Mouse (Mus musculus): ENCODE measurements around the gene Cux1.
"Not testable (repeated sequence)": the region's sequence is repeated elsewhere in the genome, so short reads cannot be mapped to it uniquely, and the experiment has no call there.

Gene Cux1

DNA sequence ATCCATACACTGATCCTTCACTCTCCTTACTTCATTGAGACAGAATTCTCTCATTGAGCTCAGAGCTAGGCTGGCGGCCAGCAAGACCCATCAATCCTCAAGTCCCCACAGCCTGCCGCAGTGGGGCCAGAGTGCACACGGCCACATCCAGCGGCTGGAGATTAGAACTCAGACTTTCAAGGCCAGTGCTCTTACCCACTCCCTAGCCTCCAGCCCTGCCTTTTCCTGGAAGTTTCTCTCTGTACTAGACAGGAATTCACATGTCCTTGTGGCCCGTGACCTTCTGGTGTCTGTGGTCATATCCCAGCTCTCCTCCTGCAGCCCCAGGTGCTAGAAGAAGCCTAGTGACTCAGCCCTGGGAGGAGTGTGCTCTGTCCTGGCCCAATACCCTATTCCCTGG, 330.7 kb downstream of the Cux1 start:
- no peak for DNase-seq

DNA sequence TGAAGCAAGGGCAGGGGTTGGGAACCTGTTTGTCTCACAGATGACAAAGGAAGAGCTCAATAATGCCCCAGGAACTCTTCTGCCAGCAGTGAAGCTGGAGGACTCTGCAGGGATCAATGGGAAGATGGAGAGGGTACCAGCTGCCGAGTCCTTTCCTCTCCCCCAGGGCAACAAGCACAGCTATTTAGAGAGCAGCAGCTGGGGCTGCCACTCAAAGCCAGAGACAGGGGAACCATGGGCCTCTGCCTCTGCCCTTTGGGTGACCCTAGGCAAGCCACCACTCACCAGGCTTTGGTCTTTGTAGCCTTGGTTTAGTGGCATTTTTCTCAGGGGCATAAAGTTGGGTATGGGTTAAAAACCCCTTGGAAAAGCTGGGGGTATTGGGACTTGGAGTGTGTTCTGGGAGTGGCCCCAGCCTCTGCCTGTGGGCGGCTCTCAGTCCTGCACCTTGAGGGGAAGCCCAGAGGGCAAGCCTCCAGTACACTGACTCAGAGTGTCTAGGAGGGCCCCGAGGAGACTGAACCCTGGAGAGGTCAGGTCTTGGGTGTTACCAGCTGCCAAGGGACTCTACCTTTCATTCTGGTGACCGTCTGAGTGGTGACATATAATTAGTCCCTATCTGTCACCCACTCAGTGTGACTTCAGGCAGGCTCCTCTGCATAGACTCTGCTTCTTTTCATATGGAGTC, 336.8 kb downstream of the Cux1 start:
- no peak for DNase-seq

DNA sequence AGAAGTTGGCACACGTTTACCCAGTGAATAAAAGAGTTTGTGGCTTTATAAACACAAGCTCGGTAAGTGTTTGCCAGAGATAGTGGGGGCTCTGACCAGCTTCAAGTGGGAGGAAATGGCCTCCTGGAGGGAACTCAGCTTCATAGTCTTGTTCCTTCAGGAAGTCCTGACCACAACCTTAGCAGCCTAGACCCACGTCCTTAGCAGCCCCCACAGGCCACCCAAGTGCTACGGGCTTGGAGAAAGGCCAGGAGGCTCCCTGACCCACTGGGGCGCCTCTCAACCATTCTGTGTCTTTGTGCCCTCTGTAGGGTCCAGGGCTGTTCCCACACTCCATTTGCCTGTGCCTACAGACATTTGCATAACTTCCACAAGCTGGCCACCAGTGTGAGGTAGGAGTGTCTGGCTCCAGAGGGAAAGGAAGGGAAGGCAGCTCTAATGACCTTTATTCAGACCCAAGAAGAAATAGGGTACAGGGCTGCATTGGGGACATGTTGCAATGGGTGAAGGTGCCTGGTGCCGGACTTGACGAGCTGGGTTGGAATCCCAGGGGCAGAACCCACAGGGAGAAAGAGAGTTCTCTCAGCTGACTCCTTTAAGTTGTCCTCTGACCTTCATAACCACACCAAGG, 340.9 kb downstream of the Cux1 start:
- DNase-seq, result no peak

DNA sequence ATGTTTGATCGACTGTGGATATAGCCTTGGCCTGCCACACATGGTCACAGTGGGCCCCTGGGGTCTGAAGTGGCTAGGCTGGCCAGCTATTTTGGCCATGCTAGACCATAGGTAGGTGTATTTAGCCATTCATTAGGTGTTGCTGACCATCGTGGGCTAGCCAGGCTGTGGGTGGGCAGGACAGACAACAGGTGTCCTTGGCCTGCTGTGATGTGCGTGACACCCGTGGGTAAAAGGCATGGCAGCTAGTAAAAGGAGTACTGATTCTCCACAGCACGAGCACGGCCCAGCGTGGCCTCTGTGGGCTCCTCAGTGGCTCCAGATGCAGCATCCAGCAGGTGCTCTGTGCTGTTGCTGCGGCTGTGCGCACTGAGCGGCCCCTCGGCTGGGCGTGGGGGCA, 348.7 kb downstream of the Cux1 start:
- no peak for DNase-seq

DNA sequence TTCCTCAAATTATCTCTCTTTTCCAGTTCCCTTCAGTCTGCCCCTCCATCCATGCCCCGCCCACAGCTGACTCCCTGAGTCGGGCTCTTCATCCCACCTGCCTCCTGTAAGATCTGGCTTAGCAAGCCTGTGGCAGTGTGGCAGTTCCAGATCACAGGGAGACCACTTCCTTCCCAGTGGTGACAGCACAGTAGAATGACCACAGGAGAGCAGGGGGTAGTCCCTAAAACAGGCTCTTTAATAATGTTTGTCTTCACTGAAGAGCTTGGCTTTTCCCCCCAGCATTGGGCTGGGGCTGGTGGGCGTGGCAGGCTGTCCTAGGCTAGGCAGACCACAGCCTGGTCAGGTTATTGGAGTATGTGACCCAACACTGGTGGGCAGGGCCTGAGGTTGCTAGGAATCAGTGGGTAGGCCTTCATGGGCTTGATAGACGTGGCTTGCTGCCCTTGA, 349.3 kb downstream of the Cux1 start:
- no peak for DNase-seq

DNA sequence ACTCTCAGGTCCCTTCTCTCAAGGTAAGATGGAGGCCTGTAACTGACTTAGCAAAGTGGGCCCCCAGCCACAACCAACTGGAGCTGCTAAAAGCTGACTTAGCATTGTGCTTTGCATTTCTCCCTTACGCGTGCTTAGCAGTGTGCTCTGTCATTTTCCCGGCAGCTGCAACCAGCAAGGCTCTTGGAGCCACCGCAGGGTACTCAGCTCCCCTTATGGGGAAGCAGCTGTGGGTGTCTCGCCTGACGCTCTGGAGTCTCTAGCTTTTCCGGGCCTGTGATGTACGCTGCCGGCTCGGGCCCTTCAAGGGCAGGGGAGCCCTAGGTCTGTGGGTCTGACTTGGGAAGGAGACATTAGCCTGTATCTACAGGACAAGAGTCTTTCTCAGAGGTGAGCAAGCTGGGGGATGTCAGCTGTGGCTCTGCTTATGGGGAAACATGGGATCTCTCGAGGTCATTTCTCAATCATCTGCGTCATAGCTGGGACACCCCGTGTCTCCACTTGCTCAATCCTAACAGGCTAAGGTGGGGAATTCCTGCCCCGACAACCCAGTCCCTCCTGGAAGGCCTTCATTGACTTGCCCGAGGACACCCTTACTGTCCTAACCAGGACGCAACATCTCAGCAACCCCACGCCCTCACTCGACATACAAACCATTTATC, 350.2 kb downstream of the Cux1 start:
- DNase-seq, result no peak

DNA sequence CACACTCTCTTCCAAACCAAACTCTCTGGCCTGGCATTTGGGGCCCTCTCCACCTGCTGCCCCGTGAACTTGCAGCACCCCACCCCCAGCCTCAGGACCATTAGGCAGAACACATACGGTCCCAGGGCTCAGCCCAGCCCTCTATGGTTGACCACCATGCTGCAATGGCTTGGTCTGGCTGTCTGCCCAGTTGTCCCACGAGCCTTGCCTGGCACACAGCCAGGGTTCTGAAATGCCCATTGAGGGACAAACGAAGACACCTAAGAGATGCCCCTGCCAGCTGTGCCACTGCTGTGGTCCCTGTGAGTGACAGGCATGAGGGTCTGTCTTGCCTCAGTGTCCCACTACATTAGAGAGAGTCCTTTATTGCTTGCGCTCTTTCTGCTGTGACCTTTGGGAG, 351.3 kb downstream of the Cux1 start:
- peak; percentile 37 for DNase-seq

DNA sequence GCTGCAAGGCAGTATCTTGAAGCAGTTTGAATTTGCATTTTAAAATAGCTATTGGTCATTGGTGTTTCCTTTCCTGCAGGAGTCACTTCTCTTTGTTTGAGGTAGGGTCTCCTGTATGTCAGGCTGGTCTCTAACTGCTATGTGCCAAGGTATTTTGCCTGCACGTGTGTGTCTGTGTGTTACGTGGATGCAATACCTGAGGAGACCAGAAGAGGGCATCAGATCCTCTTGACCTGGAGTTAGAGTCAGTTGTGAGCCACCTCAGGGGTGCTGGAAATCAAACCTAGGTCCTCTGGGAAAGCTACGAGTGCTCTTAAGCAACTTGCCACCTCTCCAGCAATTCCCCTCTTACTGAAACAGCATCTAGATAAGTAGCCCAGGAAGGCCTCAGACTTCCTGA, 352.1 kb downstream of the Cux1 start:
- DNase-seq, result no peak

DNA sequence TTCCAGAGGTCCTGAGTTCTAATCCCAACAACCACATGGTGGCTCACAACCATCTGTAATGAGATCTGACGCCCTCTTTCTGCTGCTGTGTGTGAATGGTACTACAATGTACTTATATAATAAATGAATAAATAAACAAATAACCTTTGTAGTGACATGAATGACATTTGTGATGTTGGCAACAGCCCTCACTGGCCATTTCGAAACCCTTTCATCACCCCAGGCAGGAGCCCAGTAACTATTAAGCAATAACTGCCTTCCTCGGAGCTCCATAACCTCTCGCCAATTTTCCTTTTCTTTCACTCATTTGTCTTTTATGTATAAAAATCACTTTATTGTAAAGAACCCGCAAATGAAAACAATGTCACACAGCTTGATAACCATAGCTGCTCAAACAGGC, 353.6 kb downstream of the Cux1 start:
- no peak for DNase-seq

DNA sequence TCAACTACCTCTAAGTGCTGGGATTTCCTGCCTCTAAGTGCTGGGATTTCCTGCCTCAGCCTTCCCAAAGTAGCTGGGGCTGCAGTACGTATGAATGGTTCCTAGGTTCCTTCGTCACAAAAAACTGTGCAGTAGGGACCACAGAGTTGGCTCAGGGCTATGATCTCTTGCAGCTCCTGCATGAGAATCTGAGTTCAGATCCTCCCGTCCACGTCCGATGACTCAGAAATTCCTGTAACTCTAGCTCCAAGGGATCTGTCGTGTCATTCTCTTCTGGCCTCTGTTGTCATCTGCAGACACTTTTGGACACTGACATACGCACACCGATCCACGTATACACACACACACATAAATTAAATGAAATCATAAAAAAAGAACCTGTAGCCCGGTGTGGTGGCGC, 354.6 kb downstream of the Cux1 start:
- no peak for DNase-seq

DNA sequence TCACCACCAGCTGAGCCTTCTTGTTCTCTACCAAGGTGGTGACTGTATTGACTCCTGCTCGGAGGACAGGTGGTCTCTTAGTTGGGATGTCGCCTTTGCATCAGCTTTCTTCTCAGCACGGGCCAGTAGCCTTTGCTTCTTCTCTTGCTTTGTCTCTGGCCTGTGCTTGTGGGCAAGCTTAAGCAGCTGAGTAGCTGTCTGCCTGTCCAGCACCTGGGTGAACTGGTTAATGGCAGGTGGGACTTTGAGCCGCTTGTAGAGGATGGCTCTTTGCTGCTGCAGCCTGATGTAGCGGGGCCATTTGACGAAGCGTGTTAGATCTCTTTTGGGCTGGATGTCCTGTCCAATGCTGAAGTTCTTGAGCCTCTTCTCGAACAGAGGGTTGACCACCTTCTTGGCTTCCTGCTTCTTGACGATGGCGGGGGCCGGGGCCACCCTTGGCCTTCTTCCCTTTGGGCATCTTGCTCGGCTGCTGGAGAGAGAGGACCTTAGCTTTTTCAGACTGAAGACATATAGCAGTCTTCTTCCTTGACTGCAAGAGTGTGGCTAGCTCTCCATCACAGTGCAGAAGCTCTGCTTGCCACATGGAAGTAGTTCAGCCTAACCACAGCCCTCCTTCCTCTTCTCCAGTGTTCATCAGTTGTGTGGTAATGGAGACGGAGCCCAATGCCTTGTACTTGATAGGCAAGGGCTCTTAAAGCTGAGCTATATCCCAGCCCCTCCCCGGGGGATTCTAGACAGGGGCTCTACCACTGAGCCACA, 355.8 kb downstream of the Cux1 start:
- not testable (repeated sequence) for DNase-seq

DNA sequence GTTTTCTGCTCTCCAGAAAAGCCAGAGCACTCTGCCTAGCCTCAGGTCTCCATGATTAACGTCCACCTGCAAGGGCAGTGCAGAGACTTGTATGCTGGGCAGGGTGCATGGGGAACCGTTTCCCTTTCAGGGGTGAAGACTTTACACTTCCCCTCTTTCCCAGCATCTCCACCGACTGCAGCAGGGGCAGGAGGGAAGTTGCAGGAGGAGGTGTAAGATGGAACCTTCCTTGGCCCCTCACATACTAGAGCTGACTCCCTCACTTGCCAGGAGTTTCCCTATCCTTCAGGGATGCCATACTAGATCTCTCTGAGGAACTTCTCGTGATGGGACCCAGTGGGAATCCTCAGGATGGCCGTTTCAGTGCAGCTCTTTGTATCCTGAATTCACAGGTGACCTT, 356.7 kb downstream of the Cux1 start:
- no peak for DNase-seq

DNA sequence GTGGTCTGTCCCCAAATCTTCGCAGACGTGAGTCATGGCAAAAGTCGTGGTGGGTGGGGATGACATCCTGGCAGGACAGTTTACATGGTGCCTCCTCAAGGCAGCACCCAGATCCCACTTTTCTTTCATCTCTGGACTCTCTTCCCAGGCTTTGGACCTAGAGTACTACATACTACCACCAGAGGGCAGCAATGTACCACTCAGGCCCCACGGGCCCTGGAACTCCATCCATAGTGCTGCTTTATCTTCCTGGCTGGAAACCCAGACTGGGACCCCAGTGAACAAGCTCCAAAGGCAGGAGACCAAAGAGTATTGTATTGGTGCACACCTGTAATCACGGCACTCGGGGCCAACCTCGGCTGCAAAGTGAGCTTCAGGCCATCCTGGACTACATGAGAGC, 365.5 kb downstream of the Cux1 start:
- DNase-seq, result peak; percentile 76

DNA sequence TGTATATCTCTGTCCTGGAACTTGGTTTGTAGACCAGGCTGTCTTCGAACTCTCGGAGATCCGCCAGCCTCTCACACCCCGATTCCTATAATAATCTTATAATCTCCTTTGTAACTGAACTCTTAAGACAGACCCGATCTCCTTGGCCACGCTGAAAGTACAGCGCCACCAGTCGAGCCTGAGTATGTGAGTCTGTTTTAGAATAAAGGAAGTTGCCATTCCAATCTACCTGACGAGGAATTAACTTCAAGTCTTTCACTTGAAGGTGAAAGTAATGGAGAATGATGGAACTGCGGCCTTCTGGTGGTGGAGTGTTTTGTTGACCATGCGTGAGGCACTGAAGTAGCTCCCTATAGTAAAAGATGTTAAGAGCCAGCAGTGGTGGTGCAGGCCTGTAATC, 367.8 kb downstream of the Cux1 start:
- no peak for DNase-seq

DNA sequence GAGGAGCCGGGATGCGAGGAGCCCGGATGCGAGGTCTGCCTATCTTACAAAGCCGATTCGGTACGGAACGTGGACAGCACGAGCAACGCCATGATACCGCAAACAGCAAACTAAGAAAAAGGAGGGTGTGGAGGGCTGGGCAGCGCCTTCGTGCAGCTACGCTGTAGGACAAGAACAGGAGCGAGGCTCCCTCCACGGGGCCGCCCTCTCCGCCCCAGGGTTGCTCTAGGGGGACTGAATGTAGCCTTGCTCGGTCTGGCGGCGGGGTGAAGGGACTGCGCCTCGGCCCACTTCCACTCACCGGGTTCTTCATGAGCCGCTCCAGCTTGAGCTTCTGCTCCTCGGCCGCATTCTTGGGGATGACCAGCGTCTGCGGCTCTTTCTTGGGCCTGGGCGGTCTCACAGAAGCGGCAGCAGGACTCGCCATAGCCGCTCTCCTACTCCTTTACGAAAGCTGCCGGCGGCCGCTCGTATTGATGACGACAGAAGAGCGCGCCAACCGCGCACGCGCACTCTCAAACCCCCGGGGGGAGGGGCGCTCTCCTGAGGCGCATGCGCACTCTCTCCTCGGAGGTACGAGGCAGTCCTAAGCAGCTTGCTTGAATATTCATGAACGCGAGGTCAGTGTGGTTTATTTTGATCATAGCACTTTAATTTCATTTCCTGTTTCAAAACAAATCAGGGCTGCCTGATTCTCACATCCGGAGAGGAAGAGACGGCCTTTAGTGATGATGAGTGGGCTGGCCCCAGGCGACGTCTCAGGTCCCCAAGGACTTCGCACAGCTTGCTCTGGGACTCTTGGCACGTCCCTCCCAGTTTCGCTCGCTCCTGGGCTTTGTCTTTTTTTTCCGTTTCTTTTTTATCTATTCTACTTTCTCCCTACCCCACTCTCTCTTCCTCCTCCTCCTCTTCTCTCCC, 368.6 kb downstream of the Cux1 start, which contains the start of gene Prkrip1:
Gene Prkrip1, minus strand, starts transcription at position 490 of the 918 bp plus-strand sequence.
- DNase-seq, result peak; percentile 94

Measured in lung, postnatal 14 days (tissue).